Mouse (Mus musculus) olfactory bulb, adult 2 months (tissue): Measurements from ENCODE around the gene Elmsan1.

Source experiments
- CTCF ChIP-seq: fragments of 200-500 bp; IDR thresholded peaks from 2 replicates; pipeline ENCODE4 v1.5.1; 2012; ENCODE audit warnings: low read depth, mild to moderate bottlenecking, low read length, moderate library complexity; ENCODE audit not compliant: insufficient read depth
- POLR2A ChIP-seq: fragments of 200-500 bp; IDR thresholded peaks from 2 replicates; pipeline ENCODE4 v1.6.1; 2012; ENCODE audit warnings: mild to moderate bottlenecking, low read depth, low read length, moderate library complexity; ENCODE audit not compliant: insufficient read depth

- TF ChIP-seq CTCF (no peak), POLR2A (no peak)
Observed at GRCm38 (mm10) chr12:84160491-84160890, 58.2 kb downstream of the Elmsan1 start.
